Mouse (Mus musculus) embryonic facial prominence, embryonic 12.5 days (tissue): ENCODE measurements around the gene Bax. TPM values are rescaled to one million over a fixed set of nuclear protein-coding genes. Genes with fewer than 3 reads are reported as not detected.

Source experiments
- microRNA-seq: library from miRNA; unstranded; fragments of <30 nt; microRNA quantifications from one replicate; pipeline ENCODE4, GENCODE M21; 2017
- polyA plus RNA-seq: library from polyadenylated mRNA; unstranded; fragments of >200 nt; fragmentation: Nextera tagmentation; extraction: Ambion mirVana; gene quantifications from 2 replicates; pipeline ENCODE4 v1.2.1, GENCODE M21; 2016

Bax gene
- polyA plus RNA-seq, 1 experiment from 2014 or later: 224 TPM

Small RNA genes lying within 50 kb of the gene (microRNA-seq; reads per million reads assigned to microRNA genes)
- gene Gm22133: not detected

Other genes starting within 250 kb of the Bax start
- gene Cd37, start 227.8 kb downstream of the Bax start, polyA plus RNA-seq: 2.3 TPM in 2 replicates
- 0.22 TPM in 1 of 2 replicates, not detected in the other for gene Slc6a16, start 225.8 kb downstream of the Bax start, polyA plus RNA-seq
- gene Slc6a21, start 189.4 kb downstream of the Bax start, polyA plus RNA-seq: not detected in 2 replicates
- gene Trpm4, start 133.1 kb downstream of the Bax start, polyA plus RNA-seq: 16.1 and 18.5 TPM in 2 replicates
- gene Hrc, start 131.6 kb downstream of the Bax start, polyA plus RNA-seq: 0.81 and 1.5 TPM in 2 replicates
- gene Ppfia3, start 99.9 kb downstream of the Bax start, polyA plus RNA-seq: 8.8 and 9.2 TPM in 2 replicates
- gene Lin7b, start 96.3 kb downstream of the Bax start, polyA plus RNA-seq: 1.2 and 1.9 TPM in 2 replicates
- gene Snrnp70, start 71.2 kb downstream of the Bax start, polyA plus RNA-seq: 323 and 338 TPM in 2 replicates
- gene Kcna7, start 61.2 kb downstream of the Bax start, polyA plus RNA-seq: 0.10 TPM in 1 of 2 replicates, not detected in the other
- 5.2 and 5.6 TPM in 2 replicates for gene Ntf5, start 53.2 kb downstream of the Bax start, polyA plus RNA-seq
- 0.33 and 0.71 TPM in 2 replicates for gene Lhb, start 46.1 kb downstream of the Bax start, polyA plus RNA-seq
- 43.2 and 45.4 TPM in 2 replicates for gene Gys1, start 32.1 kb downstream of the Bax start, polyA plus RNA-seq
- gene Ruvbl2, start 28.8 kb downstream of the Bax start, polyA plus RNA-seq: 149 and 151 TPM in 2 replicates
- 5,211 and 5,392 TPM in 2 replicates for gene Ftl1, start 7.0 kb downstream of the Bax start, polyA plus RNA-seq
- 0.92 and 1.2 TPM in 2 replicates for gene Tulp2, start 15.0 kb upstream of the Bax start, polyA plus RNA-seq
- not detected in 2 replicates for gene Gm45808, start 19.9 kb upstream of the Bax start, polyA plus RNA-seq
- gene Dhdh, start 21.9 kb upstream of the Bax start, polyA plus RNA-seq: 3.0 and 3.7 TPM in 2 replicates
- gene Nucb1, start 43.5 kb upstream of the Bax start, polyA plus RNA-seq: 161 and 172 TPM in 2 replicates
- gene Ppp1r15a, start 59.4 kb upstream of the Bax start, polyA plus RNA-seq: 24.1 and 25.6 TPM in 2 replicates
- 3.0 and 3.2 TPM in 2 replicates for gene Plekha4, start 59.4 kb upstream of the Bax start, polyA plus RNA-seq
- gene Hsd17b14, start 88.0 kb upstream of the Bax start, polyA plus RNA-seq: 0.56 and 1.5 TPM in 2 replicates
- gene Bcat2, start 103.3 kb upstream of the Bax start, polyA plus RNA-seq: 49.9 and 59.3 TPM in 2 replicates
- gene Fgf21, start 148.6 kb upstream of the Bax start, polyA plus RNA-seq: 0.17 TPM in 1 of 2 replicates, not detected in the other
- gene Fut1, start 150.4 kb upstream of the Bax start, polyA plus RNA-seq: 0.56 and 0.61 TPM in 2 replicates
- 0.10 and 0.23 TPM in 2 replicates for gene Izumo1, start 154.9 kb upstream of the Bax start, polyA plus RNA-seq
- 16.4 and 16.8 TPM in 2 replicates for gene Rasip1, start 160.6 kb upstream of the Bax start, polyA plus RNA-seq
- gene Mamstr, start 173.1 kb upstream of the Bax start, polyA plus RNA-seq: 4.0 and 5.4 TPM in 2 replicates
- 0.27 and 0.51 TPM in 2 replicates for gene Fut2, start 199.5 kb upstream of the Bax start, polyA plus RNA-seq
- 0.67 and 0.73 TPM in 2 replicates for gene Ntn5, start 217.1 kb upstream of the Bax start, polyA plus RNA-seq
- gene Sec1, start 227.5 kb upstream of the Bax start, polyA plus RNA-seq: 2.9 and 3.1 TPM in 2 replicates
- 11.5 and 14.1 TPM in 2 replicates for gene Car11, start 232.9 kb upstream of the Bax start, polyA plus RNA-seq
- gene Dbp, start 238.2 kb upstream of the Bax start, polyA plus RNA-seq: 6.9 and 11.5 TPM in 2 replicates
- 926 and 973 TPM in 2 replicates for gene Rpl18, start 248.6 kb upstream of the Bax start, polyA plus RNA-seq